Mouse (Mus musculus) ES-E14 (cell line): Measurements from ENCODE around the gene Zc3hav1l. TPM values are rescaled to one million over a fixed set of nuclear protein-coding genes. Genes with fewer than 3 reads are reported as not detected.

Experiments
- DNase-seq: peaks from one replicate; pipeline ENCODE4 v3.0.0-alpha.2; 2013; ENCODE audit warnings: low read depth, low spot score
- H3K27ac ChIP-seq: 2 replicates; pipeline ENCODE4 v1.5.1; 2012; ENCODE audit warnings: low read depth, mild to moderate bottlenecking, low read length, moderate library complexity, mixed read lengths; ENCODE audit not compliant: poor library complexity, insufficient read depth, severe bottlenecking
- H3K36me3 ChIP-seq: 2 replicates; pipeline ENCODE4 v1.6.1; 2012; ENCODE audit warnings: mild to moderate bottlenecking, low read length, moderate library complexity, mixed read lengths; ENCODE audit not compliant: control insufficient read depth, poor library complexity, insufficient read depth, severe bottlenecking
- H3K4me1 ChIP-seq, 2 experiments: fragments of 150-350 bp in 1 of 2; sonication (generic) in 1 of 2; 2 replicates each; pipeline ENCODE4 v1.6.1; 2012; ENCODE audit warnings: low read length in 2 of 2, mild to moderate bottlenecking in 1 of 2, mixed read lengths in 1 of 2; ENCODE audit not compliant: control insufficient read depth in 2 of 2, insufficient read depth in 2 of 2, poor library complexity in 1 of 2
- H3K4me3 ChIP-seq, 2 experiments: fragments of 150-350 bp in 1 of 2; sonication (generic) in 1 of 2; 2 replicates each; pipeline ENCODE4 v1.5.1; 2012; ENCODE audit warnings: low read length in 2 of 2, low read depth in 1 of 2, mild to moderate bottlenecking in 1 of 2, mixed read lengths in 1 of 2; ENCODE audit not compliant: insufficient read depth in 1 of 2, poor library complexity in 1 of 2, severe bottlenecking in 1 of 2
- H3K9ac ChIP-seq: 2 replicates; pipeline ENCODE4 v1.6.1; 2012; ENCODE audit warnings: low read depth, mild to moderate bottlenecking, low read length, mixed read lengths; ENCODE audit not compliant: poor library complexity, insufficient read depth, severe bottlenecking
- H3K9me3 ChIP-seq: fragments of 150-350 bp; sonication (generic); 2 replicates; pipeline ENCODE4 v1.6.1; 2012; ENCODE audit warnings: low read depth, mild to moderate bottlenecking, low read length; ENCODE audit not compliant: control insufficient read depth, insufficient read depth
- CHD2 ChIP-seq: IDR thresholded peaks from 2 replicates; pipeline ENCODE4 v1.6.1; 2014; ENCODE audit warnings: mild to moderate bottlenecking, low read depth, low read length, inconsistent platforms
- HCFC1 ChIP-seq: IDR thresholded peaks from 2 replicates; pipeline ENCODE4 v1.6.1; 2012; ENCODE audit warnings: low read length, inconsistent platforms, borderline replicate concordance; ENCODE audit not compliant: insufficient read depth
- MAFK ChIP-seq: IDR thresholded peaks from 2 replicates; pipeline ENCODE4 v1.6.1; 2014; ENCODE audit warnings: mild to moderate bottlenecking, low read depth, low read length, inconsistent platforms; ENCODE audit not compliant: insufficient read depth
- ZC3H11A ChIP-seq: IDR thresholded peaks from 2 replicates; pipeline ENCODE4 v1.6.1; 2012; ENCODE audit warnings: low read depth, mild to moderate bottlenecking, inconsistent platforms, low read length, borderline replicate concordance
- ZNF384 ChIP-seq: IDR thresholded peaks from 2 replicates; pipeline ENCODE4 v1.6.1; 2012; ENCODE audit warnings: low read depth, low read length, inconsistent platforms
- in situ Hi-C, 2 experiments: fragments of 600-800 bp; cut with MboI; formaldehyde crosslinking; loops; one replicate each; pipeline ENCODE4 v1.15.1; 2025; ENCODE audit warnings: low sequenced_read_pairs in 2 of 2, inconsistent platforms in 1 of 2; ENCODE audit not compliant: unreplicated experiment in 2 of 2
- total RNA-seq: library from RNA; depleted of rRNA; stranded (reverse); fragments of 300-350 nt; gene quantifications from 2 replicates; pipeline ENCODE4 v1.2.3, GENCODE M21; 2012

Zc3hav1l gene
- total RNA-seq, 1 experiment: 3.8 TPM

GRCm38 (mm10) chr6:38247362-38247761, 51.7 kb downstream of the Zc3hav1l start:
- H3K9me3 ChIP-seq: no peaks in the 10 kb centered on the region
- in situ Hi-C loops: no loop called here
- no peak overlapping the region for H3K27ac ChIP-seq
- no peaks in the 10 kb centered on the region for H3K36me3 ChIP-seq
- H3K4me3 ChIP-seq: no peak overlapping the region
- TF ChIP-seq CHD2 (no peak), ZC3H11A (no peak), HCFC1 (no peak), MAFK (no peak), ZNF384 (no peak)
- no peak overlapping the region for H3K9ac ChIP-seq
- peaks cover 0 to 3% of the 10 kb centered on the region in 2 experiments; a peak in 1 of 4 replicates for H3K4me1 ChIP-seq
- no peak for DNase-seq

GRCm38 (mm10) chr6:38244806-38245205, 54.3 kb downstream of the Zc3hav1l start:
- in situ Hi-C loops: no loop called here
- Histone ChIP-seq H3K4me3 (no peak overlapping the region), H3K36me3 (no peaks in the 10 kb centered on the region), H3K9me3 (no peaks in the 10 kb centered on the region), H3K27ac (no peak overlapping the region), H3K4me1 (peaks cover 0 to 2% of the 10 kb centered on the region in 2 experiments; a peak in 1 of 4 replicates), H3K9ac (no peak overlapping the region)
- TF ChIP-seq MAFK (no peak), ZNF384 (no peak), HCFC1 (no peak), ZC3H11A (no peak), CHD2 (no peak)
- no peak for DNase-seq

GRCm38 (mm10) chr6:38244167-38244566, 54.9 kb downstream of the Zc3hav1l start:
- no peak for TF ChIP-seq CHD2
- TF ChIP-seq MAFK: no peak
- no peak for TF ChIP-seq HCFC1
- no peak for TF ChIP-seq ZC3H11A
- TF ChIP-seq ZNF384: no peak
- Histone ChIP-seq H3K9ac (no peak overlapping the region), H3K4me1 (peaks cover 0 to 1% of the 10 kb centered on the region in 2 experiments; a peak in 1 of 4 replicates), H3K27ac (no peak overlapping the region), H3K4me3 (no peak overlapping the region), H3K36me3 (no peaks in the 10 kb centered on the region), H3K9me3 (no peaks in the 10 kb centered on the region)
- no peak for DNase-seq
- in situ Hi-C loops: no loop called here

DNA sequence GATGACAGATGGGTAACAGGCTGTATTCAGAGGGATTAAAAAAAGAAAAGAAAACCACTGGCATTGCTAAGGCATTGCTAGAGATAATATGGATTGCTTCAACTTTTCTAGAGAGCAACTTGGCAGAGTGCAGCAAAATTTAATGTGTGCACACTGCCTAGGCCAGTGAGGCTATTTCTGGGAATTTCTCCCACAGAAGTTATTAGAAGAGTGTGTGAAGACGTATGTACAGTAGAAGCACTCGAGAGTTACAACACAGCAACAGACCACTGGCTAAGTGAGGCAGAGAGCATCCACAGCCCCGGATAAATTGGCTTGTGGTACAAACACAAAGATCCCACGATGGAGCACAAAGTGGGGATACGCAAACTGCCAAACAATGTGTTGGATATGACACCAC, 56.2 kb downstream of the Zc3hav1l start:
- Histone ChIP-seq H3K4me3 (no peak overlapping the region), H3K27ac (no peak overlapping the region), H3K9me3 (no peaks in the 10 kb centered on the region), H3K4me1 (peaks cover 0 to 3% of the 10 kb centered on the region in 2 experiments; a peak in 1 of 4 replicates), H3K9ac (no peak overlapping the region), H3K36me3 (no peaks in the 10 kb centered on the region)
- in situ Hi-C loops: no loop called here
- no peak for DNase-seq
- TF ChIP-seq HCFC1: no peak
- TF ChIP-seq ZNF384: no peak
- no peak for TF ChIP-seq ZC3H11A
- TF ChIP-seq CHD2: no peak
- no peak for TF ChIP-seq MAFK
